Mouse (Mus musculus) embryo, embryonic 9.5 days (tissue): ENCODE results near the gene Olfr1387.
"Not testable (repeated sequence)": the region's sequence is repeated elsewhere in the genome, so short reads cannot be mapped to it uniquely, and the experiment has no call there.

Experiments used
- DNase-seq: peaks from one replicate; pipeline ENCODE4 v3.0.0-alpha.2; 2017; ENCODE audit errors: extremely low spot score

Gene Olfr1387

GRCm38 (mm10) chr11:49455043-49455442 is at the start of gene Olfr1387:
Gene Olfr1387, plus strand, starts transcription at chr11:49455343.
- no peak for DNase-seq

GRCm38 (mm10) chr11:49406784-49407183 is 48.4 kb upstream of the Olfr1387 start:
- no peak for DNase-seq

- peak; percentile 2 for DNase-seq
Measured at GRCm38 (mm10) chr11:49410540-49410939, 44.6 kb upstream of the Olfr1387 start.

- DNase-seq: no peak
Measured at GRCm38 (mm10) chr11:49422767-49423166, 32.4 kb upstream of the Olfr1387 start, which contains the start of gene Olfr1389. Gene Olfr1389, plus strand, starts transcription at chr11:49423067.

DNA sequence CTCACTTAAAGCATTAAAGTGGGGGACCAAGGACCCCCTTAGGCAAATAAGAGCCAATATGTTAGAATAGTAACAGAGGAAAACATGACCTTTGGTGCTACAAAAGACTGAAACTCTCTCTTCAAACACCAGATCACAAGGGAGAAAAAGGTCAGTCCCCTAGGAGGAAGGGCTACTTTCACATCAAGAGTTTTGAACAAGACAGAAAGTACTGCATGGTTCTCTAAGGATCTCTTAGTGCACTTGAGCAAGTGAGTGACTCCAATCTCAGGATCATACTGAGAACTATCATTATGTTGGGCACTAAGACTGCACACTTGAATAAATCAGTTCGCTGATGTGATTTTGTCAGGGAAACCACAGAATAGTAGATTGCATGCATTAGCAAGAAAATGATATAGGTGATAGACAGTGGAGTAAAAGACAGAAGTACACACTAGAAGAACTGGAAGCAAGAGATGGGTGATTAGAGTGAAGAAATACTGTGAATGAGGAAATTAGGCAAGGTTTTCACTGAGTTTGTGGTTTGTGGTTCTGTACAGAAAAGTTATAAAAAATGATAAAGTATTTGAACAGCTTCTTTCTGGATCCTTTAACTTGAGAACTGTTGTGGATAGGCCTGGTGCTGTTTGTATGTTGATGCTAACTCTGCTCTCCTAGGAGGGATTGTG is 29.8 kb upstream of the Olfr1387 start:
- DNase-seq: no peak

DNA sequence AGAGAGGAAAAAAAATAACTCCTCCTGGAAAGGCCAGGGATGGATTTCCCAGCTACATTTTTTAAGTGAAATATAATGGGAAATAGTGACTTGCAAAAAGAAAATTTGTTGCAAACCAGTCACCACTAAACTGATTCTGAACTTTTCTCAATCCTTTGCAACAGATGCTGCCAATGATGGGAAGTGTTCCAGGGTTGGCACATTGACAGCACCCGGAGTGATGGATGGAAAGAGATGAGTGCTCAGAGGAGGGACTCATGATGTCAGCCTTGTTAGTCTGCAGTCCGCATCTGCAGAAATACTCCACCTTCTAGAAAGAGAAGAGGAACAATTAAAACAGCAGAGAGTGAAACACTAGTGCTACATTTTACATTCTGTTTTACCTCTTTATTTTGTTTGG is 25.5 kb upstream of the Olfr1387 start:
- DNase-seq: no peak

DNA sequence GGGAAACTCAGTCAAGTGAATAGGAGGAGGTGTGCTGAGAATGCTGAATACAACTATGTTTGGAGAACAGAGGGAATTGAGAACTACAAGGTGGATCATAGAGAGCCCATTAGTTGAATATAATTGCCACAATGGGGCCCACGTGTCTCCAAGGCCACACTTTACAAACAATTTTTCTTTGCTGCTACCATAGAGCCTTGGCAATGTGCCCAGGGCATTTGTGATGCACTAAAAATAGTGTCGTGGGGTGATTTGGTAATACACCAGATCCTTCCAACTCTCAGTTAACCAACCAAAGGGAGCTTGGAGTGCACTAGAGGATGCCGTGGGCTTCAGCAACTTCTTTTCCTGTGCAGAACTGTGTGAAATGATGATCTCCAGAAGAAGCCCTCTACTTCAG is 18.7 kb upstream of the Olfr1387 start, which contains the start of gene Olfr1388:
Olfr1388 (plus strand) TSS at position 214 of the 400 bp plus-strand sequence.
- DNase-seq: no peak

DNA sequence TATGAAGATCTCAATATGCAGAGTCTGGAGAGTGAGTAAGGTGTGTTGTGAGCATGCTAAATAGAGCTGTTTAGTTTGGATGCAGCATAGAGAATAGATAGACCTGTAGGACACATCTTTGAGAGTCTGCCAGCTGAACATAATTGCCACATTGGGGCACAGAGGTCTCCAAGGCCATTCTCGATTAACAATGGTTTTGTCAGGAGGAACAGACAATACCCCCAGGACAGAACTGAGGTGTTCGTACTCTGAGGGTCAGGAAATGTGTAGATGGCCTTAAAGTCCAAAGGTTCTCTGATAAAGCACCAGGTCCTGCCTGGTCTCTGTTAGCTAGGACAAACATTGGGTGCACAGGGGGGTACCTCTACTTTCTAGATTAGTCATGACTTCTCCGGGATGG is 9.6 kb downstream of the Olfr1387 start, which contains the start of gene Olfr1386:
Olfr1386 (plus strand) TSS at position 301 of the 400 bp plus-strand sequence.
- DNase-seq: not testable (repeated sequence)

- no peak for DNase-seq
Measured at GRCm38 (mm10) chr11:49485973-49486372, 30.8 kb downstream of the Olfr1387 start.

DNA sequence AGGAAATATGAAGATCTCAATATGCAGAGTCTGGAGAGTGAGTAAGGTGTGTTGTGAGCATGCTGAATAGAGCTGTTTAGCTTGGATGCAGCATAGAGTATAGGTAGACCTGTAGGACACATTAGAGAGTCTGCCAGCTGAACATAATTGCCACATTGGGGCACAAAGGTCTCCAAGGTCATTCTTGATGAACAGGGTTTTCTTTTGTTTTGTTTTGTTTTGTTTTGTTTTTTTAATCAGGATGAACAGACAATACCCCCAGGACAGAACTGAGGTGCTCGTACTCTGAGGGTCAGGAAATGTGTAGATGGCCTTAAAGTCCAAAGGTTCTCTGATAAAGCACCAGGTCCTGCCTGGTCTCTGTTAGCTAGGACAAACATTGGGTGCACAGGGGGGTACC is 33.6 kb downstream of the Olfr1387 start, which contains the start of gene Olfr1385:
Olfr1385 (plus strand) TSS at position 301 of the 400 bp plus-strand sequence.
- not testable (repeated sequence) for DNase-seq
